Mouse (Mus musculus) adrenal gland, postnatal 4 days (tissue): ENCODE results near the gene Mroh2a. TPM values are rescaled to one million over a fixed set of nuclear protein-coding genes. Genes with fewer than 3 reads are reported as not detected.

Experiments used
- DNase-seq, 2 experiments: peaks; one replicate each; pipeline ENCODE4 v3.0.0; 2021 to 2022; ENCODE audit warnings: low spot score in 2 of 2, mixed read lengths in 2 of 2
- total RNA-seq, 2 experiments: library from RNA; stranded (reverse); gene quantifications; 2 replicates each; pipeline ENCODE4 v1.2.3; 2021

The Mroh2a gene
- total RNA-seq, 2 experiments from 2014 or later: 0.20 to 0.42 TPM

DNA sequence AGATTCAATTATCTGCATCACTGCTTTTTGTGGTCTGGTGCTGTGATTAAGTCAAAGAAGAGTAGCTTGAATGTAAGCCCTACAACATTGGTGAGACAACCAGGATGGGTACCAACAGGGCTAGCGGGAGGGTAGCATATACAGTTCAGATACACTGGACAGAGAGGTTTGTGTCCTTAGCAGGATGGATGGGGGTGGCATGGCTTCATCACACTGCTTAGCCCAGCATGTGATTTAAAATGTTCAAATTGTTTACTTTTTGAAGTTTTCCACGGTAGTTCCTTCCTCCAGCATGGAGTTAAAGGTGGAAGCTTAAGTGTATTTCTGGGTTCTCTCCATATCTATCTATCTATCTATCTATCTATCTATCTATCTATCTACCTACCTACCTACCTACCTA, 62.4 kb downstream of the Mroh2a start:
- no peak for DNase-seq

- no peak for DNase-seq
These were observed 63.1 kb downstream of the Mroh2a start for GRCm38 (mm10) chr1:88289917-88290316.

- DNase-seq: no peak
These were observed 63.7 kb downstream of the Mroh2a start for GRCm38 (mm10) chr1:88290511-88290910.

DNA sequence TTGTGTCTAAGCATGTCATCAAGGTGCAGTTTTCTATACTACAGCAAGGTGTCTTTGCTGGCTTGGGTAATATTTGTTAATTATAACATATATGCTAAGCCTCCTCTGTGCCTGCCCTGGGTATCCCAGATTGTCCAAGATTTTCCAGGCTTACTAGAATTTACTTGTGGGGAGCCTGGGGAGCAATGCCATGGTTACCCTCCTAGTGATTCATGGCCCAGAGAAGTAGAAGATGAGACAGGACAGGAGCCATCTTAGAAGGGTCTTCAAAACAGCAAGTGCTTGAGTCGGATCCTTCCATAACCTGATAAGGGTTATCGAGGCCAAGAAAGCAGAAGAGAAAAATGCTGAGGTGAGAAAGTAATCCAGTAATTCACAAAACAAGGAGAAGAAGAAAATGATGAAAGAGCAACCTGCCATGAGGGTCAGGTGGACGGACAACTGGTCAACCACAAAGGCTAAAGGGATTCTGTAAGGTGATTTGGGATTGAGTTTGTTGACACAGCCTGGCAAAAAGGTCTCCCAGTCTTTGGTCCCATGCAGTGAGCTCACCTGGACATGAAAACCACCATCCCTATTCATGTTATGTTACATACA, 64.7 kb downstream of the Mroh2a start:
- DNase-seq: no peak

GRCm38 (mm10) chr1:88292057-88292456, 65.3 kb downstream of the Mroh2a start:
- DNase-seq: no peak

DNA sequence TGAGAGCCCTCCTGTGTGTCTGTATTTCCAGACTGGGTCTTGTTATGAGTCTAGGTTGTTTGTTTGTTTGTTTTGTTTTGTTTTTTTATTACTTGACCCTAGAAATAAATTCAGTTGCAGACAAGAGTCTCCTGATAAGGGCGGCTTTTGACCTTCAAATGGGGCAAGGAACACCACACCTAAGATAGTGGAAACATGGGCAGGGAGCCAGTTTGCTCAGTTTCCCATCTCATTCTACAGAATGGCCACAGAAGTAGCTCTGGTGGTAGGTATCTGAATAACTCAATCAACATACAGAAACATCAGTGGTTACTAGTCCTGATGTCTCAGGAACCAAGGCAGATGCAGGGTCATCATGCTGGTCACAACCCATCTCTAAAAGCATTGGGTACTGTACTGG, 67.9 kb downstream of the Mroh2a start:
- DNase-seq: no peak

GRCm38 (mm10) chr1:88296171-88296920, 69.6 kb downstream of the Mroh2a start:
- no peak for DNase-seq

DNA sequence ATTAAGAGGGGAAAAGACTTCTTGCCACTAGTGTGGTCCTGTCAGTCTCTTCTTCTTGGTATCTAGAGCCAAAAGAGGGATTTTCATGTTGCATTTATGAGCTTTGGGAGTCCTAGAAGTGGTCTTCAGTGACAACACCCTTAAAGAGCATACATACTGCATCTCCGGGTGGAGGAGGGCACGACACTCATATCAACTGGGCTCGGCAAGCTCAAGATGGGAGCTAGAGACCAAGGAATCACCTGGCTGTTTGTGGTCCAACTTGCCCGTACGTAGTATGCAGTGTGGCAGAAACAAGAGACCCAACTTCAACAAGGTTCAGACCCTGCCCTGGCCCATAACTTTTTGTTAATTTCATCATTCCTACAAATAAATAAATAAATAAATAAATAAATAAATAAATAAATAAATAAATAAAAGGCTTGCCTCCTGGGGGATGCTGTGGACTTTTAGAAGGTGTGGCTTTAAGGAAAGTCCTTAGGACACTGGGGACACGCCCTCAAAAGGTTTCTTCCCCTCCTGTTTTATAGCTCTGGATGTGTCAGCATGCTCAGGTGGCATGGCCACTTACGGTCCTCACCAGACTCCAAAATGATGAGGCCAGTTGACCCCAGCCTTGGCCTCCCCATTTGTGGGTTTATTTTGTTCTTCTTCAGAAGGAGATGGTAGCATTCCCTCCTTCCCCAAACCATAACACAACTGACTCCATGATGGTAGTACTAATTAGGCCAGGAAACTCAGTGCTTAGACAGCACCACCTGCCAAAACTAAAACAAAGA, 70.9 kb downstream of the Mroh2a start:
- DNase-seq: no peak

DNA sequence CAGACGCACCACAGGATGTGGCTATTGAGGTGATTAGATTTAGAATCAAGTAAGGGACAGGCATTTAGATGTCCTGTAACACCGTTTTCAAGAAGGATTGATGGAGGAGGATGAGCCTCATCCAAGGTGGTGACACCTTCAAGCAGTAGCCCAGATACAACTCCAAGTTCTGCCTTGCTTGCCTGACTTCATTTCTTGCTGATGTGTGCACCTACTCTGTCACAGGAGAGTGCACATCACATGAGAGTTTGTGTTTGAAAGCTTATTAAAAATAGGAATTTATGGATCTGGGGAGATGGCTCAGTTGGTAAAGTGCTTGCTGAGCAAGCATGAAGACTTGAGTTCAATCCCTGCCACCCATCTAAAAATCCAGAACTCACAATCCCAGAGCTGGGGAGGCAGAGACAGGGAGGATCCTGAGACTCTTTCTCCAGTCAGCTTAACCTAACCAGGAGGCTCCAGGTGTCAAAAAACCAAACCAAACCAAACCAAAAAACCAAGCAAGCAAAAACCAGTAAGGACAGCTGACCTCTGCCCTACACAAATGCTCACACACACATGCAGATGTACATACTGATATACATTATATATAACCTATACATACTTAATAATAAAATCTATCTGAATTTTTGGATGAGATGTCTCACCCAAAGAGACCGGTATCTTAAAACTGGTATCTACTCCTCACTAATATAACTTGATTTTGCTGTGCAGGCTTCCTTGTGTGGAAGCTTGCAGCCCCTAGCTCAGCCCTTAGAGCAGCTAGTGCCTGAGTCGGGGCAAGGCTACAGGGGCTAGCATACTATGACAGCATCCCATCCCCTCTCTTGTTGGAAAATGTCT, 72.1 kb downstream of the Mroh2a start:
- DNase-seq: no peak

DNA sequence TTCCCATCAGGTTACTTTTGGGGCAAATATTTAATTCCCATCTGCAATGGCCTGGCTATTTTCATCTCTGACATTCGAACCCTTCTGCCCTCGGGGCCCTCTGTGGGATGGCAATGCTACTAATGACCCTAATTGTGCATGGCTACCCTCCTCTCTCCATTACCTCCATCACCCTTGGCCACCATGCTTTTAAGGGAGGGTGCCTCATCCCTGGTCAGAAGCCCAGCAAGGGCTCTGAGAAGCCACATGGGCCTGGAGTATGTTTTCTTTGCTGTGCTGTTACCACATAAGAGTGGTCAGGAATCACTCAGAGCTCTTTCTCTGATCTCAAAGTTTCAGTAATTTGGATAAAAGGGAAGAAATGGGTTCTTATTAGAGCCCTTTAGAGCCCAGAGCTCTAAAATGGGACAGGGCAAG, 72.8 kb downstream of the Mroh2a start:
- DNase-seq: no peak

DNA sequence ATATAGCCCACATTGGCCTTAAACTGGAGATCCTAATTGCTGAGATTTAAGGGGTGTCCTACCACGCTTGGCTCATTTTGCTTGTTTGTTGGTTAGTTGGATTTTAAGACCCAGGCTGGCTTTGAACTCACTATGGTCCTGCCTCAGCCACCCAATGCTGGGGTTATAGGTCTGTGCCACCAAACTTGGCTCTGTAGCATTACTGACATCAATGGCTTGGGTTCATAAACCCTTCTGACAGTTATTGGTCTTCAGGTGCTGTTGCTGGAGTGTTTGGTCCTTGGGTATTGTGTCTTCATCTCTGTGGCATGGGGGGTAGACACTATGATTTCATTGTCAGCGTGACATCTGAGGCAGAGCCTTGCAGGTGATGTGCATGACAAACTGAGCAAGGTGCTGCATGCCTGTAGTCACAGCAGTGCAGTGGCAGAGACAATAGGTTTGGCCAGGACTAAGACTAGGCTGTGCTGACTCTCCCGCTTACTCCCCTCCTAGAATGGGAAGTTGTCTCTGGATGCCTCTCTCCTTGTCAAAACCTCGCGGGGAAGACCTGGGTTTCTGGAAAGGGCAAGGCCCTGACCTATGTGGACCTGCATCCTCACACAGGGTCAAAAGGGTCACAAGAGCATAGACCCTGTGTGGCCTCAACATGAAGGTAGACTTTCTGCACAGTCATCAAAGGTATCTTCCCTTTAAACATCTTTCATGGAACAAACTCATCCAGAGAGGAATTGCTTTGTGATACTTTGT, 73.7 kb downstream of the Mroh2a start:
- DNase-seq: no peak

- DNase-seq: no peak
These were observed 74.6 kb downstream of the Mroh2a start for GRCm38 (mm10) chr1:88301121-88302014.

DNA sequence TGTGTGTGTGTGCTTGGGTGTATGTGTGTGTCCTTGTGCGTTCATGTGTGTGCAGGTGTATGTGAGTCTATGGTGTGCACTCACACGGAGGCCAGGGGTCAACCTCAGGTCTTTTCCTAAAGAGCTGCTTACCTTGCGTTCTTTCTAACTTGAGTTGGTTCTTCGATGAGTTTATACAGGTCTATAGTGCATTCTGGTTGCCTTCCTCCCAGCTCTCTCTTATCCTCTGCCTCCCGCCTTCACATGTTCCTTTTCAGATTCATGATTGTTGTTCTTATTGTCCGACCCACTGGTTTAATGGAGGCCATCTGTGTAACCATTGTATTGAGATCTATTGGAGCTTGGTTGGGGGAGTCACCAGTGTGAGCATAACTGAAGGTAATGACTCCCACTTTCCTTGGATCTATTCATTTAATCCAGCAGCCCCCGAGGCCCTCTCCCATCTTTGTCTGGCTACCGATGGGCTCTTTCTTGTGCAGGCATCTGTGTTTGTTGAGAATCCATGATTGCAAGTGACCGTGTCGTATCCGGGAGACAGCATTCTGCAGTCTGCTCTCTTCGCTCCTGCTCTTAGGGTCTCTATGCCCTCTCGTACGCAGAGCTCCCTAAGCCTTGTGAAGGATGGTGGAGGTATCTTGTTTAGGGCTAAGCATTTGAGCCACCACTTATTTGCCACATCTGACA, 75.4 kb downstream of the Mroh2a start:
- DNase-seq: no peak

DNA sequence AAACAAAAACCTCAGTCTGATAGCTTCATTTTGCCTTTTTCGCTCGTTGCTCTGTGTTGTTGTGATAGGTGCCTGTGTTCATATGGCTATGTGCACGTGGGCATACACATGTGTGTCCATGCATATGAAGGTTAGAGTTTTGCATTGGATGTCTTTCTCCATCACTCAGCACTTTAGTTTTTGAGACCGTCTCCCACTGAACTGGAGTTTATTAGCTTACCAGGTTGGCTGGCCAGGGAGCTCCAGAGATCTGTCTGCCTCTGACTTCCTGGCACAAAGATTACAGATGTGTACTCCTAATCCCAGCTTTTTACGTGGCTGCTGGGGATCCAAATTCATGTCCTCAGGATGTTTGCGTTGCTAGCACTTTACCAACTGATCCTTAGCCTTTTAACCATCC, 77.0 kb downstream of the Mroh2a start:
- DNase-seq: no peak

DNA sequence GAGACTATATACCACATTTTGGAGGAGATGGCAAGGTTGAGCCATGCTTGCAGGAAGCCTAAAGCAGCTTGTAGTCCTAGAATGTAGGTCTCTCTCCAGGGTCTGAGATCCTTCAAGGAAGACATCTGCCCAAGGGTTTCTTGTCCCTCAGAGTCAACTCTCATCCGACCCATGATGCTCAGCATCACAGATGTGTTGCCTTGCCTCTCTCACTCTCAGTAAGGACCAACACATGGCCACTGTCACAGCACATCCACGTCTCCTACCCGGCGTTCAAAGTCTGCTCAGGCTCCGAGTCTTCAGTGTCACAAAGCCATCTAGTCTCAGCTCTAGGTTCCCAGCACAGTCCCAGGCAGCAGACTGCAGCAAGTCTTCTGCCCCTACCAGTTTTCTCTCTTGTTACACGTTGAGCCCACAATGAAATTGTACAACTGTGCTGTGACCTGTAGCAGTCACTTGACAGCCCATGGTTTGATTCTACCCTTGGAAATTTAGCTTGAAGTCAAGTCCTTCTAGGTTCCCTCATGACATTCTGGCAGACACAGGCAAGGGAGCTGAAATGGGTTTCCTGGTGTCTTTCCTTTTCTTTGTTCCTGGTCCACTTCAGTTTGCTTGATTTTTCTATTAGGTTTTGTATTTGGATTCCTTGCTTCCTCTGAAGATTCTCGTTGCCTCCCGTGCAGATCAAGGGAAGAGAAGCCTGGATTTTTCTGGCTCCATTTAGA, 77.6 kb downstream of the Mroh2a start:
- DNase-seq: no peak

- DNase-seq: no peak
These were observed 78.4 kb downstream of the Mroh2a start for GRCm38 (mm10) chr1:88305018-88305795.

GRCm38 (mm10) chr1:88306543-88306942, 79.8 kb downstream of the Mroh2a start:
- no peak for DNase-seq
